Mouse (Mus musculus): ENCODE data around the gene Pde4b. TPM values are rescaled to one million over a fixed set of nuclear protein-coding genes. Genes with fewer than 3 reads are reported as not detected.

Gene Pde4b
- polyA plus RNA-seq, 1 experiment, result 0.81 TPM

- no peak overlapping the region for H3K9ac ChIP-seq (ENCODE audit: low read depth, poor library complexity, severe bottlenecking)
- no peak overlapping the region for H3K4me3 ChIP-seq (ENCODE audit: low read depth, low read length)
- H3K36me3 ChIP-seq (ENCODE audit: control insufficient read depth, insufficient read depth, low read length, poor library complexity, severe bottlenecking), result no peaks in the 10 kb centered on the region
- H3K27me3 ChIP-seq (ENCODE audit: control insufficient read depth, insufficient read depth, low read length, poor library complexity, severe bottlenecking), result no peaks in the 10 kb centered on the region
- no peaks in the 10 kb centered on the region for H3K9me3 ChIP-seq (replicated peaks; ENCODE audit: control insufficient read depth, insufficient read depth, low read length, poor library complexity, severe bottlenecking)
- no peak overlapping the region for H3K27ac ChIP-seq (ENCODE audit: insufficient read depth, low read length)
- no peak for TF ChIP-seq POLR2A (IDR thresholded peaks at IDR 0.05; ENCODE audit: insufficient read depth, low read length)
- H3K4me1 ChIP-seq (ENCODE audit: control insufficient read depth, insufficient read depth, low read length), result no peaks in the 10 kb centered on the region
These were observed 536.7 kb downstream of the Pde4b start for GRCm38 (mm10) chr4:102623789-102624611.

- Histone ChIP-seq H3K4me3 (ENCODE audit: low read depth, low read length) (no peak overlapping the region), H3K4me1 (ENCODE audit: control insufficient read depth, insufficient read depth, low read length) (no peaks in the 10 kb centered on the region), H3K27ac (ENCODE audit: insufficient read depth, low read length) (no peak overlapping the region), H3K9me3 (replicated peaks; ENCODE audit: control insufficient read depth, insufficient read depth, low read length, poor library complexity, severe bottlenecking) (no peaks in the 10 kb centered on the region), H3K36me3 (ENCODE audit: control insufficient read depth, insufficient read depth, low read length, poor library complexity, severe bottlenecking) (no peaks in the 10 kb centered on the region), H3K27me3 (ENCODE audit: control insufficient read depth, insufficient read depth, low read length, poor library complexity, severe bottlenecking) (no peaks in the 10 kb centered on the region), H3K9ac (ENCODE audit: low read depth, poor library complexity, severe bottlenecking) (no peak overlapping the region)
- no peak for TF ChIP-seq EP300 (IDR thresholded peaks at IDR 0.05; ENCODE audit: insufficient read depth, low read depth, low read length)
- TF ChIP-seq CTCF (IDR thresholded peaks at IDR 0.05; ENCODE audit: low read depth, low read length), result no peak
- TF ChIP-seq POLR2A (IDR thresholded peaks at IDR 0.05; ENCODE audit: insufficient read depth, low read length), result no peak
These were observed 537.6 kb downstream of the Pde4b start for GRCm38 (mm10) chr4:102624937-102625336.

- no peaks in the 10 kb centered on the region for H3K4me1 ChIP-seq (ENCODE audit: control insufficient read depth, insufficient read depth, low read length)
- no peaks in the 10 kb centered on the region for H3K36me3 ChIP-seq (ENCODE audit: control insufficient read depth, insufficient read depth, low read length, poor library complexity, severe bottlenecking)
- TF ChIP-seq CTCF (IDR thresholded peaks at IDR 0.05; ENCODE audit: low read depth, low read length) (no peak), POLR2A (IDR thresholded peaks at IDR 0.05; ENCODE audit: insufficient read depth, low read length) (no peak), EP300 (IDR thresholded peaks at IDR 0.05; ENCODE audit: insufficient read depth, low read depth, low read length) (no peak)
- H3K4me3 ChIP-seq (ENCODE audit: low read depth, low read length), result no peak overlapping the region
- no peaks in the 10 kb centered on the region for H3K27me3 ChIP-seq (ENCODE audit: control insufficient read depth, insufficient read depth, low read length, poor library complexity, severe bottlenecking)
- H3K27ac ChIP-seq (ENCODE audit: insufficient read depth, low read length), result no peak overlapping the region
- H3K9ac ChIP-seq (ENCODE audit: low read depth, poor library complexity, severe bottlenecking), result no peak overlapping the region
- H3K9me3 ChIP-seq (replicated peaks; ENCODE audit: control insufficient read depth, insufficient read depth, low read length, poor library complexity, severe bottlenecking), result no peaks in the 10 kb centered on the region
These were observed 540.5 kb downstream of the Pde4b start for GRCm38 (mm10) chr4:102627799-102628198.

- no peaks in the 10 kb centered on the region for H3K27me3 ChIP-seq (ENCODE audit: control insufficient read depth, insufficient read depth, low read length, poor library complexity, severe bottlenecking)
- no peak overlapping the region for H3K4me3 ChIP-seq (ENCODE audit: low read depth, low read length)
- no peak overlapping the region for H3K9ac ChIP-seq (ENCODE audit: low read depth, poor library complexity, severe bottlenecking)
- H3K36me3 ChIP-seq (ENCODE audit: control insufficient read depth, insufficient read depth, low read length, poor library complexity, severe bottlenecking), result no peaks in the 10 kb centered on the region
- no peaks in the 10 kb centered on the region for H3K9me3 ChIP-seq (replicated peaks; ENCODE audit: control insufficient read depth, insufficient read depth, low read length, poor library complexity, severe bottlenecking)
- TF ChIP-seq CTCF (IDR thresholded peaks at IDR 0.05; ENCODE audit: low read depth, low read length) (no peak), POLR2A (IDR thresholded peaks at IDR 0.05; ENCODE audit: insufficient read depth, low read length) (no peak), EP300 (IDR thresholded peaks at IDR 0.05; ENCODE audit: insufficient read depth, low read depth, low read length) (no peak)
- no peaks in the 10 kb centered on the region for H3K4me1 ChIP-seq (ENCODE audit: control insufficient read depth, insufficient read depth, low read length)
- no peak overlapping the region for H3K27ac ChIP-seq (ENCODE audit: insufficient read depth, low read length)
These were observed 542.3 kb downstream of the Pde4b start for GRCm38 (mm10) chr4:102629621-102630020.

GRCm38 (mm10) chr4:102630261-102630660 is 542.9 kb downstream of the Pde4b start:
- no peak overlapping the region for H3K27ac ChIP-seq (ENCODE audit: insufficient read depth, low read length)
- TF ChIP-seq POLR2A (IDR thresholded peaks at IDR 0.05; ENCODE audit: insufficient read depth, low read length), result no peak
- no peaks in the 10 kb centered on the region for H3K27me3 ChIP-seq (ENCODE audit: control insufficient read depth, insufficient read depth, low read length, poor library complexity, severe bottlenecking)

GRCm38 (mm10) chr4:102631624-102632023 is 544.3 kb downstream of the Pde4b start:
- H3K4me3 ChIP-seq (ENCODE audit: low read depth, low read length), result no peak overlapping the region

More at GRCm38 (mm10) chr4:102630261-102630660, 542.9 kb downstream of the Pde4b start:
- Histone ChIP-seq H3K9me3 (replicated peaks; ENCODE audit: control insufficient read depth, insufficient read depth, low read length, poor library complexity, severe bottlenecking) (no peaks in the 10 kb centered on the region), H3K4me1 (ENCODE audit: control insufficient read depth, insufficient read depth, low read length) (no peaks in the 10 kb centered on the region), H3K9ac (ENCODE audit: low read depth, poor library complexity, severe bottlenecking) (no peak overlapping the region), H3K36me3 (ENCODE audit: control insufficient read depth, insufficient read depth, low read length, poor library complexity, severe bottlenecking) (no peaks in the 10 kb centered on the region), H3K4me3 (ENCODE audit: low read depth, low read length) (no peak overlapping the region)

More at GRCm38 (mm10) chr4:102631624-102632023, 544.3 kb downstream of the Pde4b start:
- TF ChIP-seq EP300 (IDR thresholded peaks at IDR 0.05; ENCODE audit: insufficient read depth, low read depth, low read length) (no peak), CTCF (IDR thresholded peaks at IDR 0.05; ENCODE audit: low read depth, low read length) (no peak), POLR2A (IDR thresholded peaks at IDR 0.05; ENCODE audit: insufficient read depth, low read length) (no peak)
- no peaks in the 10 kb centered on the region for H3K36me3 ChIP-seq (ENCODE audit: control insufficient read depth, insufficient read depth, low read length, poor library complexity, severe bottlenecking)
- no peaks in the 10 kb centered on the region for H3K27me3 ChIP-seq (ENCODE audit: control insufficient read depth, insufficient read depth, low read length, poor library complexity, severe bottlenecking)
- H3K27ac ChIP-seq (ENCODE audit: insufficient read depth, low read length), result no peak overlapping the region
- no peak overlapping the region for H3K9ac ChIP-seq (ENCODE audit: low read depth, poor library complexity, severe bottlenecking)
- no peaks in the 10 kb centered on the region for H3K4me1 ChIP-seq (ENCODE audit: control insufficient read depth, insufficient read depth, low read length)
- H3K9me3 ChIP-seq (replicated peaks; ENCODE audit: control insufficient read depth, insufficient read depth, low read length, poor library complexity, severe bottlenecking), result no peaks in the 10 kb centered on the region

Measured in ES-Bruce4 (cell line).